Mouse (Mus musculus): ENCODE data around the gene Slc17a4. TPM values are rescaled to one million over a fixed set of nuclear protein-coding genes. Genes with fewer than 3 reads are reported as not detected.

Slc17a4 gene
- polyA plus RNA-seq (2017; shearing (Covaris generic)), result not detected

- no peak for ATAC-seq
These were observed at the start of gene Slc17a4 for GRCm38 (mm10) chr13:23914376-23915167. Gene Slc17a4, minus strand, starts transcription at chr13:23915009.

GRCm38 (mm10) chr13:23959776-23960175, 45.0 kb upstream of the Slc17a4 start:
- no peak for ATAC-seq

- no peak for ATAC-seq
These were observed 36.1 kb upstream of the Slc17a4 start for GRCm38 (mm10) chr13:23950928-23951327.

GRCm38 (mm10) chr13:23949484-23950246, 34.9 kb upstream of the Slc17a4 start:
- ATAC-seq, result no peak

- ATAC-seq, result no peak
These were observed 31.4 kb upstream of the Slc17a4 start for GRCm38 (mm10) chr13:23946254-23946653.

GRCm38 (mm10) chr13:23942861-23943260, 28.1 kb upstream of the Slc17a4 start:
- ATAC-seq, result no peak

GRCm38 (mm10) chr13:23940291-23940690, 25.5 kb upstream of the Slc17a4 start:
- ATAC-seq, result no peak

- ATAC-seq, result no peak
These were observed 23.9 kb upstream of the Slc17a4 start for GRCm38 (mm10) chr13:23938699-23939098.

GRCm38 (mm10) chr13:23934211-23934520, 19.4 kb upstream of the Slc17a4 start, which contains the start of gene Hist1h2aa:
Gene Hist1h2aa, plus strand, starts transcription at chr13:23934462.
- no peak for ATAC-seq

- no peak for ATAC-seq
These were observed 18.8 kb upstream of the Slc17a4 start, which contains the start of gene Hist1h2ba for GRCm38 (mm10) chr13:23933421-23934210. Gene Hist1h2ba, minus strand, starts transcription at chr13:23934156.

GRCm38 (mm10) chr13:23930904-23931303, 16.1 kb upstream of the Slc17a4 start:
- ATAC-seq, result no peak

GRCm38 (mm10) chr13:23930461-23930860, 15.7 kb upstream of the Slc17a4 start:
- no peak for ATAC-seq

GRCm38 (mm10) chr13:23928637-23929036, 13.8 kb upstream of the Slc17a4 start:
- ATAC-seq, result no peak

- no peak for ATAC-seq
These were observed 11.0 kb upstream of the Slc17a4 start for GRCm38 (mm10) chr13:23925792-23926191.

GRCm38 (mm10) chr13:23917674-23918073, 2.9 kb upstream of the Slc17a4 start:
- ATAC-seq, result no peak

GRCm38 (mm10) chr13:23916132-23916531, 1.3 kb upstream of the Slc17a4 start:
- ATAC-seq, result no peak

GRCm38 (mm10) chr13:23913791-23914306, 960 bp downstream of the Slc17a4 start:
- ATAC-seq, result no peak

GRCm38 (mm10) chr13:23911335-23911734, 3.5 kb downstream of the Slc17a4 start:
- no peak for ATAC-seq

- no peak for ATAC-seq
These were observed 4.7 kb downstream of the Slc17a4 start for GRCm38 (mm10) chr13:23910121-23910520.

- ATAC-seq, result no peak
These were observed 7.9 kb downstream of the Slc17a4 start for GRCm38 (mm10) chr13:23906906-23907305.

GRCm38 (mm10) chr13:23898242-23898641, 16.6 kb downstream of the Slc17a4 start:
- peak; percentile 47 for ATAC-seq

- ATAC-seq, result no peak
These were observed 21.6 kb downstream of the Slc17a4 start for GRCm38 (mm10) chr13:23893269-23893593.
